Mouse (Mus musculus) liver, embryonic 12.5 days (tissue): Measurements from ENCODE around the gene Mum1. TPM values are rescaled to one million over a fixed set of nuclear protein-coding genes. Genes with fewer than 3 reads are reported as not detected.
"Not testable (repeated sequence)": the region's sequence is repeated elsewhere in the genome, so short reads cannot be mapped to it uniquely, and the experiment has no call there.

Source experiments
- ATAC-seq: fragments of 200-750 bp; cut with Nextera tagmentation; 2 replicates; pipeline ENCODE4 v1.8.0; 2017; ENCODE audit warnings: moderate number of reproducible peaks, mild to moderate bottlenecking, moderate library complexity
- H3K27ac ChIP-seq: fragments of 300-500 bp; sonication (generic); 2 replicates; pipeline ENCODE4 v1.5.1; 2016; ENCODE audit warnings: mild to moderate bottlenecking
- H3K27me3 ChIP-seq: fragments of 300-500 bp; sonication (generic); replicated peaks from 2 replicates; pipeline ENCODE4 v1.6.1; 2016; ENCODE audit warnings: mild to moderate bottlenecking, moderate library complexity
- H3K36me3 ChIP-seq: fragments of 300-500 bp; sonication (generic); 2 replicates; pipeline ENCODE4 v1.6.1; 2016; ENCODE audit warnings: mild to moderate bottlenecking, moderate library complexity
- H3K4me1 ChIP-seq: fragments of 300-500 bp; sonication (generic); 2 replicates; pipeline ENCODE4 v1.6.1; 2016
- H3K4me2 ChIP-seq: fragments of 300-500 bp; sonication (generic); 2 replicates; pipeline ENCODE4 v1.6.1; 2016; ENCODE audit warnings: mild to moderate bottlenecking, moderate library complexity
- H3K4me3 ChIP-seq: fragments of 300-500 bp; sonication (generic); 2 replicates; pipeline ENCODE4 v1.5.1; 2016; ENCODE audit warnings: mild to moderate bottlenecking, moderate library complexity
- H3K9ac ChIP-seq: fragments of 300-500 bp; sonication (generic); 2 replicates; pipeline ENCODE4 v1.6.1; 2016; ENCODE audit warnings: mild to moderate bottlenecking, moderate library complexity
- H3K9me3 ChIP-seq: fragments of 300-500 bp; sonication (generic); replicated peaks from 2 replicates; pipeline ENCODE4 v1.6.1; 2016; ENCODE audit warnings: mild to moderate bottlenecking, moderate library complexity
- WGBS: fragments of 180-500 bp; shearing (Covaris S2); methylation state at CpG from one replicate; pipeline ENCODE4 v1.1.7; 2016; ENCODE audit not compliant: insufficient replicate concordance; 5-methylcytosine and 5-hydroxymethylcytosine counted together
- polyA plus RNA-seq: library from polyadenylated mRNA; unstranded; fragments of >200 nt; fragmentation: Nextera tagmentation; extraction: Ambion mirVana; gene quantifications from 2 replicates; pipeline ENCODE4 v1.2.1, GENCODE M21; 2016

Mum1 gene
- polyA plus RNA-seq, 1 experiment from 2014 or later = 35.1 TPM

DNA sequence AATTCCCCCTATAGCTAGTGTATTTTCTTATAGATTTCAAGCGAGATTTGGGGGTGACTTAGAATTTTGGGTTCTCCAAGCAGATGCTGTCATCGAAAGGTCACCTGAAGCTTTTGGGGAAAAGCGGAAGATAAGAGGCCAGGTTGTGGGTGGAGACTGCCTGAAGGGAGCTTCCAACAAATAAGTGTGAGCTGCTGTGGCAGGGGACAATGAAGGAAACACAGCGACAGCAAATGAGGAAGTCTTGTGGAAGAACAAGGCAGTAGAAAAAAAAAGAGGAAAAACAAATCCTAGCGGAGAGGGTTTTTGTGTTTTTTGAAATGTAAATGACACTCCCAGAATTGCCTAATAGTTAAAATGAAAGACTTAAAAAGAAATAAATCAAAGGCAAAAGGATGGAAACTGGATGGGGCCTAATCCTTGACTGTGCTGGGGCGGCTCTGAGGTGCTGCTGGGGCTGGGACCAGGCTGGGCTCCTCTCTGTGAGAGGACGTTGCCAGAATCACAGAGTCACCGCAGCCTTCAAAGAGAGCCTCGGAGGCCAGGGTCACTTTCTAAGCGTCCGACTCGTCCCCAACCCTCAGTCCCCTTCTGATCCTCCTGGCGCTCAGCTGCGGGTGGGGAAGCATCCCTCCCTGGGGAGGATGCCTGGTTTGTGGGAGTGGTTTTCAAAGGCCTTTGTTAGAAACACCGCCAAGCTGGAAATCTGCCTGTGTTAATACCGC is 11.0 kb upstream of the Mum1 start:
- Histone ChIP-seq H3K27ac (no peak overlapping the region), H3K4me3 (no peak overlapping the region), H3K36me3 (no peaks in the 10 kb centered on the region), H3K4me1 (no peaks in the 10 kb centered on the region), H3K4me2 (no peak overlapping the region), H3K27me3 (peaks cover 25% of the 10 kb centered on the region), H3K9ac (no peak overlapping the region), H3K9me3 (no peaks in the 10 kb centered on the region)
- ATAC-seq = no peak
- 20% methylated on average over 16 of the region's 16 CpGs for WGBS

GRCm38 (mm10) chr10:80220676-80221075 is 5.6 kb upstream of the Mum1 start:
- 37% methylated on average over 8 of the region's 9 CpGs for WGBS

GRCm38 (mm10) chr10:80223137-80223536 is 3.1 kb upstream of the Mum1 start:
- ATAC-seq, H3K9ac ChIP-seq, H3K4me2 ChIP-seq, H3K4me3 ChIP-seq, H3K27ac ChIP-seq, H3K9me3 ChIP-seq, H3K36me3 ChIP-seq: not testable (repeated sequence)
- peaks cover 22% of the 10 kb centered on the region for H3K4me1 ChIP-seq
- H3K27me3 ChIP-seq = peaks cover 45% of the 10 kb centered on the region
- WGBS = 29% methylated on average over 2 of the region's 2 CpGs

More at GRCm38 (mm10) chr10:80220676-80221075, 5.6 kb upstream of the Mum1 start:
- no peak overlapping the region for H3K4me2 ChIP-seq
- ATAC-seq = no peak
- H3K4me3 ChIP-seq = no peak overlapping the region
- no peaks in the 10 kb centered on the region for H3K9me3 ChIP-seq
- H3K27ac ChIP-seq = no peak overlapping the region
- H3K27me3 ChIP-seq = peaks cover 49% of the 10 kb centered on the region
- H3K36me3 ChIP-seq = no peaks in the 10 kb centered on the region
- peaks cover 3% of the 10 kb centered on the region for H3K4me1 ChIP-seq
- no peak overlapping the region for H3K9ac ChIP-seq

GRCm38 (mm10) chr10:80226071-80226415 is 191 bp upstream of the Mum1 start:
- peak overlapping the region; percentile 93; the same call in 1 of the 2 replicates for H3K27ac ChIP-seq
- ATAC-seq = no peak
- peak overlapping the region; percentile 81 for H3K4me3 ChIP-seq
- peak overlapping the region; percentile 95 for H3K4me2 ChIP-seq
- peaks cover 29% of the 10 kb centered on the region for H3K4me1 ChIP-seq
- H3K9ac ChIP-seq = peak overlapping the region; percentile 64
- 2% methylated on average over 14 of the region's 14 CpGs for WGBS
- no peaks in the 10 kb centered on the region for H3K9me3 ChIP-seq
- peaks cover 20% of the 10 kb centered on the region; the same call in 1 of the 2 replicates for H3K27me3 ChIP-seq
- H3K36me3 ChIP-seq = peaks cover 32% of the 10 kb centered on the region

GRCm38 (mm10) chr10:80227166-80227539 is 919 bp downstream of the Mum1 start:
- no peak for ATAC-seq
- H3K27ac ChIP-seq = peak overlapping the region; percentile 93
- 6% methylated on average over 10 of the region's 10 CpGs for WGBS

GRCm38 (mm10) chr10:80227877-80228775 is 1.9 kb downstream of the Mum1 start:
- WGBS = 80% methylated on average over 15 of the region's 15 CpGs
- no peaks in the 10 kb centered on the region for H3K9me3 ChIP-seq
- peak overlapping the region; percentile 93; the same call in 1 of the 2 replicates for H3K27ac ChIP-seq
- H3K9ac ChIP-seq = peak overlapping the region; percentile 94
- peak overlapping the region; percentile 81 for H3K4me3 ChIP-seq
- peak overlapping the region; percentile 95 for H3K4me2 ChIP-seq
- peaks cover 51% of the 10 kb centered on the region for H3K36me3 ChIP-seq
- peaks cover 12% of the 10 kb centered on the region; the same call in 1 of the 2 replicates for H3K27me3 ChIP-seq
- H3K4me1 ChIP-seq = peaks cover 38% of the 10 kb centered on the region
- ATAC-seq = no peak

More at GRCm38 (mm10) chr10:80227166-80227539, 919 bp downstream of the Mum1 start:
- Histone ChIP-seq H3K36me3 (peaks cover 41% of the 10 kb centered on the region), H3K4me2 (peak overlapping the region; percentile 95), H3K9me3 (no peaks in the 10 kb centered on the region), H3K4me1 (peaks cover 30% of the 10 kb centered on the region), H3K27me3 (peaks cover 12% of the 10 kb centered on the region; the same call in 1 of the 2 replicates), H3K4me3 (peak overlapping the region; percentile 81), H3K9ac (peak overlapping the region; percentile 94)

GRCm38 (mm10) chr10:80236145-80236825 is 10.1 kb downstream of the Mum1 start:
- no peak for ATAC-seq
- Histone ChIP-seq H3K27ac (no peak overlapping the region), H3K4me2 (no peak overlapping the region), H3K4me1 (peaks cover 13% of the 10 kb centered on the region; the same call in 1 of the 2 replicates), H3K9ac (no peak overlapping the region), H3K4me3 (no peak overlapping the region), H3K36me3 (peaks cover 100% of the 10 kb centered on the region), H3K9me3 (no peaks in the 10 kb centered on the region), H3K27me3 (no peaks in the 10 kb centered on the region)
- 87% methylated on average over 13 of the region's 13 CpGs for WGBS

DNA sequence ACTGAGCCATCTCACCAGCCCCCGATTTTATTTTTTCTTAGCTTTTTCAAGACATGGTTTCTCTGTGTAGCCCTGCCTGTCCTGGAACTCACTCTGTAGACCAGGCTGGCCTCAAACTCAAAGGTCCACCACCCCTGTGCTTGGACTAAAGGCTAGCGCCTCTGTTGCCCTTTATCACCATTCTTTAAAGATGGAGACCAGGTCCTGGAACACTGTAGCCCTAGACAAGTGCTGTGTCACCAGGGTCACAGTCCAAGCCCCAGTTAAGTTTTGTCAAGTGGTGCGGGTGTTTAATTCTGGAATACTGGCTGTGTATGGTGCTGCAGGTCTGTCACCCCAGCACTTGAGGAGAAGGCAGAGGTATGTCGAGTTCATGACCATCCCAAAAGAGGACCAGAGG is 10.8 kb downstream of the Mum1 start:
- no peak overlapping the region for H3K9ac ChIP-seq
- H3K4me3 ChIP-seq = no peak overlapping the region
- no peak for ATAC-seq
- peaks cover 18% of the 10 kb centered on the region for H3K4me1 ChIP-seq
- H3K9me3 ChIP-seq = no peaks in the 10 kb centered on the region
- 73% methylated on average over 4 of the region's 4 CpGs for WGBS
- no peak overlapping the region for H3K27ac ChIP-seq
- peaks cover 100% of the 10 kb centered on the region for H3K36me3 ChIP-seq
- no peaks in the 10 kb centered on the region for H3K27me3 ChIP-seq
- H3K4me2 ChIP-seq = no peak overlapping the region

DNA sequence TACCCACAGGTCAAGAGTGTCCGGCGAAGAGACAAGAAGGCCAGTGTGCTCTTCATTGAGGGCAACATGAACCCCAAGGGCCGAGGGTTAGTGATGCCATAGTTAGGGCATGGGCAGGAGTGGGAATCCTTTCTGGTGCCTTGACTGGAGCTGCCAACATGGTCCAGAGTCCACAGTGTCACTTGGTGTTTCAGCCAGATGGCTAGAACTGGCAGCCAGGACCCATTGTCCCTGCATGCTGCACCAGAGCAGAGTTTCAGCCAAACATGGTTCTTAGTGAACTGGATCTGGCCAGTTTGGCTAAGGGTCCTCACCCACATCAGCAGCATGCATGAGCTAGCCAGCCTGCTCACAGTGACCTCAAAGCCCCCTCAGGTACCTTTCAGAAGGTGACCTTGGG is 12.1 kb downstream of the Mum1 start:
- Histone ChIP-seq H3K36me3 (peaks cover 100% of the 10 kb centered on the region), H3K4me2 (no peak overlapping the region), H3K27me3 (no peaks in the 10 kb centered on the region), H3K4me3 (no peak overlapping the region), H3K9me3 (no peaks in the 10 kb centered on the region), H3K9ac (no peak overlapping the region), H3K4me1 (peaks cover 11% of the 10 kb centered on the region; the same call in 1 of the 2 replicates), H3K27ac (no peak overlapping the region)
- WGBS = 82% methylated on average over 3 of the region's 3 CpGs
- no peak for ATAC-seq

- Histone ChIP-seq H3K9me3 (no peaks in the 10 kb centered on the region), H3K36me3 (peaks cover 100% of the 10 kb centered on the region), H3K4me1 (peaks cover 8% of the 10 kb centered on the region; the same call in 1 of the 2 replicates), H3K27ac (no peak overlapping the region), H3K4me3 (no peak overlapping the region), H3K9ac (no peak overlapping the region), H3K4me2 (no peak overlapping the region), H3K27me3 (no peaks in the 10 kb centered on the region)
- no peak for ATAC-seq
- WGBS = 86% methylated on average over 6 of the region's 6 CpGs
Observed at GRCm38 (mm10) chr10:80239791-80240190, 13.6 kb downstream of the Mum1 start.

- no peak for ATAC-seq
- peaks cover 77% of the 10 kb centered on the region for H3K36me3 ChIP-seq
- H3K4me3 ChIP-seq = no peak overlapping the region
- H3K9ac ChIP-seq = 0 out of 2 replicates have a peak overlapping the region, but pooled peaks have one; percentile 15
- no peaks in the 10 kb centered on the region for H3K27me3 ChIP-seq
- H3K4me2 ChIP-seq = no peak overlapping the region
- H3K4me1 ChIP-seq = peaks cover 26% of the 10 kb centered on the region
- 63% methylated on average over 9 of the region's 9 CpGs for WGBS
- 0 out of 2 replicates have a peak overlapping the region, but pooled peaks have one; percentile 6 for H3K27ac ChIP-seq
- no peaks in the 10 kb centered on the region for H3K9me3 ChIP-seq
Observed at GRCm38 (mm10) chr10:80242088-80242487, 15.9 kb downstream of the Mum1 start.
